Mouse (Mus musculus) spleen, postnatal 36 days (tissue): ENCODE data around the gene Anxa5.
A peak's percentile ranks its signal among the peaks of the same experiment; 100 is the strongest.

Source experiments
- DNase-seq, 2 experiments: peaks; one replicate each; pipeline ENCODE4 v3.0.0; 2022; ENCODE audit warnings: low spot score in 2 of 2, mixed read lengths in 1 of 2

The Anxa5 gene

DNA sequence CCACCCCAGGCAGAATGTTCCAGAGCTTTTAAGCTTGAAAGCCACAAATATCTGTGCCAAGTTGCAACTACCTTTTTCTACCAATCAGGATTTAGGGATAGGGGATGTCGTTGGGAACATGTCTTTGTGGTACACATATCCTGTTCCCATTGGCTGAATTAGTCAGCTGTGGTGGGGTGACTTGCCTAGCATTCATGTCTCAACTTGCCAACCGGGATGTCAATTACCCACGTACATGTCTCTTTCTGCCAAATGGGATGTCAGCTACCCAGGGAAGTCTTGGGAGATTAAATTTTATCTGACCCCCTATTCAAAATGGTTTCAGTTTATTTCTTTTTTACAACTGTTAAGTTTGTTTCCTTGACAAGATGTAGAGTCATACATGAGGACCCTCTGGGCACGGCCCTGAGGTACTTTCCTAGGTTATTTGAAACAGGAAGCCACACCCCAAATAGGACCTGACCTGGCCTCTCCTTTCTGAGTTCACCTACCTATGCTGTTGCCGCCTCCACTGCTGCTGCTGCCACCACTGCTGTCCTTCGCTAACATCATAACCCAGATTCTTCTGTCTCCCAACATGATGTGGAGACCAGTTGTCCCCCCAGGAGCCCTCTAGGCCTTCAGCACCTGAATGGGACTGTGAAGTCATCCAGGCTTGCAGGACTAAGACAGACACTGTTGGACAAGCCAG, 13.3 kb upstream of the Anxa5 start:
- no peak for DNase-seq

DNA sequence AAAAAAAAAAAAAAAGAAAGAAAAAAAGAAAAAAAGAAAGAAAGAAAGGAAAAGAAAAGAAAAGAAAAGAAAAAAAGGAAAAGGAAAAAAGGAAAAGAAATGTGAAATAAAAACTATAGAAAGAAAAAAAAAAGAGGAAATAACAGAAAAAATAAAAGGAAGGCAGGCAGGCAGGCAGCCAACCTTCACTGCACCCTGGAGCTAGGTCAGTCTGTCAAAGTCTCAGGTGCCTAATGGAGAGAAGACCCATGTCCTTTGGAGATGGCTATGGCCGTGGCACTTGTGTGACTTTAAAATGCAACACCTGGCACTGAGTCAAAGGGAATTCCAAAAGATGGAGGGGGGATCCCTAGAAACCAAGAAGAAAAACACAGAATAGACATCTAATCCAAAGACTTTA, 12.7 kb upstream of the Anxa5 start:
- no peak for DNase-seq

DNA sequence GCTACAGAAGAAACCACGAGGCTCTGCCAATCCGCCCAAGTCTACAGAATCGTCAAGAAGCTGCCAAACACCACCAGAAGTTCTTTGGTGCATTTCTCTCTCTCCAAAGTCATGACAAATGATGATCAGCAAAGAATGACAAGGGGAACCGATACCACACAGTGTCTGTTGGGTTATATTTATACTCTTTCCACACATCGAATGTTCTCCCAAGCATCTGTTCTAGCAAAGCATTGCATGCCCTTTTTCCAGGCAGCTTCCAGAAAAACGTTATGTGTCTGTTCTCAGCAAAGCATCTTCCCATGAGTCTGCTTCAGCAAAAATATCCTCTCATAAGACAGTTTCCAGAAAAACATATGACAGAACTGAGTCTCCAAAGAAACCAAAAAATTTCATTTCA, 11.2 kb upstream of the Anxa5 start:
- no peak for DNase-seq

DNA sequence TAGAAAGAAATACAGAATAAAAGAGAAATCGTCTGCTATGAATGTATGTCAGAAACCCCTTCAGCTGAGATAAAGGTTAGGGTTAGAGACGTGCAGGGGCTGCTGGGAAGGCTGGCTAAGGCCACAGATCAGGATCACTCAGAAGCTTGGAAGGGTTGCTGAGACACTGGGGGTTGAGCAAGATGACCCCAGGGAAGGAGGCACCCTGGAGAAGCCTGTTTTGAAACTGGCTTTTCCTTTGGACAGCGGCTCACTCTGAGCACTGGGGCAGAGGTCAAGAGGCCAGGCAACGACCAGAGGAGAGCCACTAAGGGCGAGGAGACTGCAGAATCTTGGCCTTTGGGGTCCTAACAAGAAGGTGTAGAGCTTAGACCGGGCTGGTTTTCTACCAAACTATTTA, 10.5 kb upstream of the Anxa5 start:
- no peak for DNase-seq

DNA sequence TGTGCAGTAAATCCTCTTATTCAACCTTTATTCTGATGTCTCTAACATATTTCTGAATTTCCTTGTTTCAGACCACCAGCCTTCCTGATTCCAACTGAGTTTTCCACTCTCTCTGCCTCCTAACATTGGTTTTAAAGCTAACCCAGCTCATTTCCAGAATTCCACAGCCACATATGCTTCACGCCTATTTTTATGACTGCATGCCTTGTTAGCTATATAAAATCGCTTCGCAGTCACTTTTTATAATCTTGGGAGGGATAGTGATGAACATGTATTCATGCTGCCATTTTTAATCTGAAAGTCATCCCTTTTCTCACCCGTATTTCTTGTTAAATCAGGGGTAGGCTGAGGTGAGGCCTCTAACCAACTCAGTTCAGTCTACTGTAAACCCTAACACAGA, 8.6 kb upstream of the Anxa5 start:
- DNase-seq = no peak

DNA sequence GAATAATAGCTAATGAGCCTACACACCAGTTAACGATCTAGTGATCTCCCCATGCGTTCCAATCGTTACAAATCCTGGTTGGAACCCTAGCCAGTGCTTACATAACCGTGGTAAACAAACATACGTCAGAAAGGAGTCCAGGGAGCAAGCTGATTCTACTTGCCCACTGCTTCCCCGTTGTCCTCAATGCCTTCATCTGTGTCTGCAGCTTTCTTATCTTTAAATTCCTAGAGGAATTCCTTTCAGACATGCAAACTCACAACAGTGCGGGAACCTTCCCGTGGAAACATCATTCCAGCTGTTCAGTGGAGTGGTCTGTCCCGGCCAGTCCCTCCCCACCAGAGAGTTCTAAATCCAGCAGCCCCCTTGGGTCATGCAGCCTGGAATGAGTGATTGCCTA, 7.2 kb upstream of the Anxa5 start:
- no peak for DNase-seq

DNA sequence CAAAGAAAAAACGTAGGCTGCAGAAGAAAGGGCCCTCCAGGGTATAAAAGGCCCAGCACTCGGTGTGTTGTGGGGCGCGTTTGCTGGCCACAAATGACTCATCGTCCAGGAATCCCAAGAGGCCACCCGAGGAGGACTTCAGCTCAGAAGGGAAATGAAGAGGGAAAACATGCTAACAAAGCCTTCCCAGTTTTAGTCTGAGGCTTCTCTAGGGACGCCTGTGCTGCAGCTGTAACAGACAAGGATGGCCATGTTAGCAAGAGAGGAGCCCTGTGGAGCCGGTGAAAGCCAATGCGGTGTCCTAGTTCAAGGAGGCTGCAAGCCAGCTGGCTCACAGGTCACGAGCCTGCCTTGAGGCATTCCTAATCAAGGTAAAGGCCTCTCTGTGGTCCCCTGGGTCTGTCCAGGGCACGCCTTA, 6.1 kb upstream of the Anxa5 start:
- DNase-seq = no peak

DNA sequence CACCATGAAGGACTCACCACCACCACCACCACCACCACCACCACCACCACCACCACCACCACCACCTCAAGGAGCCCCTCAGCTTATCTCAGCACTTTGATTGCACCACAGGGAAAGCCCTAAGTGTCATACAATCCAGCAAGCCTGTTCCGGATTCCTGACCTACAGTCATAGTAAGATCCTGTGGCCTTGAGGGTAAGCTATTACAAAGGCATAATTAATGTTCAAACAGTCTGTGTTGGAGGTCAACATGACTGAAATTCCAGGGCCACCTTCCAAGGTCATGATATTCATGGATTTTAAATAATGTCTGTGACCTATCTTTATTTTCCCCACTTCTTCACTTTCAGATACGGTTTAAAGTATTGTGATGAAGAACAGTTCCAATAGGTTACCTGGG, 4.8 kb upstream of the Anxa5 start:
- DNase-seq = no peak

DNA sequence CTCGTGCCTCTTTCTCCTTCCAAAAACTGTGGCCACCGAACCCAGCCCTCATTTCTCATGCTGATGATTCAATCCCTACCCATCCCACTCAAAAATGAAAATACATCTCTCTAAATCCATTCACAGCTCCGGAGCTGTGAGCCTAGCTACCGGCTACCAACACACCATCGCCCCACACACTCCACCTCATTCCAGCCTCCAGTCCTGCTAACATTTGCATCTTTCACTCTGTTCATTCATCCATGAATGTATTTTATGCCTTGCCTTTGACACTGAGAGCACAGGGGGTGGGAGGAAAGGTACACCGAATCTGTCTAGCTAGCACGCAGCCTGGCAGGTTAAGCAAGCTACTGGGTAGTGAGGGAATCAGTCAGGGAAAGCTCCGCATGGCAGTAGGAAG, 3.1 kb upstream of the Anxa5 start:
- DNase-seq = no peak

DNA sequence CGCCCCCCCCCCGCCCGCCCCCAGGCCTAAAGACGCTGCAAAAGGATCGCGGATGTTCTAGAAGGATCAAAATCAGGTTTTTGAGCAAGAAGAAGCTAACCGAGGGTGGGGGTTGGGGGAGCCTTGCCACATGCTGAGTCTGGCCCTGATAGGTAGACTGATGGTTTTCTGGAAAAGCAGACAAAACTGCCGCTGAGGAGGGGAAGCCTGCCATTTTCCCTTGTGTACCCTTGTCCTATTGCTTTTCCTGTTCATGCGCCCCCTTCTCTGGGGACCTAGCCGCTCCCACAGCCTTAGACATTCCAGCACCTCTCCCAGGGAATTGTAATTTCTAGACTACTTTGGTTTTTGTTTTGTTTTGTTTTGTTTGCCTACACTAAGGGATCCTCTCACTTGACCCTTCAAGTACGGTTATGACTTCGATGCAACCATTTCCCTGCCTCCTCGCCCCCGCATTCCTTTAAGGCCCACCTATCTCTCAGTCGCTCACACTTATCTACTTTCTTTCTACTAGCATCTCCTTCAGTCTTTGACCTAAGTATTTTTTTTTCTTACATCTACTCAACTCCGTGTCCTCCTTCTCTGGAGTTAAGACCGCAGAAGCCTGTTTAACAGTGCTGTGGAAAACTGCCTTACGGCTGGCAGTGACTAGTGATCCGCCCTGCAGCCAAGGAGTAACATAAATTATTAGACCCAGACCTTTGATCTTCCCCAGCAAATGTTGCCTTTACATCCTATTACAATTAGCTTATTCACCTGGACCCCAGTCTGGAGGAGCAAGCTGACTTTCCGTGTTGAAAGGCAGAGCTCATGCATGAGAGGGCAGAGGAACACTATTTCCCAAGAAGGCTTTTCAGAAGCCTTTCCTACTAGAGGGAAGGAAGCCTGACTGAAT, 814 bp upstream of the Anxa5 start:
- peak in 1 of 2 experiments; percentile 1 for DNase-seq

DNA sequence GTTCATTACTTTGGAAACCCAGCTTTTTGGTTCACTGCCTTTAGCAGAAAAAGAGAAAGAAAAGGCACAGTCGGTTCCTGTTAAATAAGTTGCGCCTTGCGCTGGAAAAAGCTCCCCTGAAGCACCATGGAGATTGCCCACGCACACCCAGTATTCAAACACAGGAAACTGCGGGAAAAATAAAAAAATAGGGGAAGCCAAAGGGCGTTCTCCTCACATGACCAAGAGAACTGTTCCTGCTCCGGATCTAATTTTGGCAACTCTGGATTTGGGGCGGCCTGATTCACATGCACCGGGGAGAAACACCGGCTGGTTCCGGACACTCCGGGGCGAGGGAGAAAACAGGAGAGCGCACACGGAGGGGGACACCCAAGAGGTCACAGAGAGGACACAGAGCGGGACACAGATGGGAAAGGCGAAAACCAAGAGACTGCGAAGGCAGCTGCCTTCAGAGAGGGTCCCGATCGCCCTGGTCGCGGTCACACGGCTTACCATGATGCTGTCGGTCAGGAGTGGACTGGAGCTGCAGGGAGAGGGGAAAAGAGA, 683 bp downstream of the Anxa5 start:
- DNase-seq = peak; percentile 3 to 17

DNA sequence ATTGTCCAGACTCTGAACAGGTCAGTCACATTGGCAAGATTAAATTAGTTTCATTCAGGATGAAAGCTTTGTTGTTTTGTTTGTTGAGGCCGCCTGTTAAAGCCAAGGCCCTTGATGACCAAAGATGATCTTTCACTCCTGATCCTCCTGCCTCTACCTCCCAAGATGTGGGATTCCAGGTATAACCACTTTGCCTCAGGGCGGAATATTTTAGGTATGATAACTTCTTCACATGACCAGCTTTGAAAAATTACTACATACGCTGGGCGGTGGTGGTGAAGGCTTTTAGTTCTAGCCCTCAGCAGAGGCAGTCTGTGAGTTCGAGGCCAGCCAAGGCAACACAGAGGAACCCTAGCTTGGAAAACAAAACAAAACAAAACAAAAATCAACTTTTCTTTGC, 1.3 kb downstream of the Anxa5 start:
- no peak for DNase-seq

DNA sequence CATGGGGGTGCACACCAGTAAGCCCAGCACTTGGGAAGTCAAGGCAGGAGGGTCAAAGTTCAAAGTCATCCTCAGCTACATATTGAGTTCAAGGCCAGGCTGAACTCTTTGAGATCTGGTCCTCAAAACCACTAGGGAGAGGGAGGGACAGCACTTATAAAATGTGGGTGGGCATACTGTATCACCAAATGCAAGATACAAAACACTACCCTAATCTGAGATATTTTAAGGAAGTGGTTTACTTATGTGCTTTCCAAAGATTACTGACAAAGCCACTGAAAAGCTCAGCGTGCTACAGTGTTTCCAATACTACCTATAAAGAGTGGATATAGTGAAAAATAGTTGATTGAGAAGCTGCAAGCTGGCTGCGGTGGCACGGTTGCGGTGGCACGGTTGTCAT, 2.5 kb downstream of the Anxa5 start:
- no peak for DNase-seq

DNA sequence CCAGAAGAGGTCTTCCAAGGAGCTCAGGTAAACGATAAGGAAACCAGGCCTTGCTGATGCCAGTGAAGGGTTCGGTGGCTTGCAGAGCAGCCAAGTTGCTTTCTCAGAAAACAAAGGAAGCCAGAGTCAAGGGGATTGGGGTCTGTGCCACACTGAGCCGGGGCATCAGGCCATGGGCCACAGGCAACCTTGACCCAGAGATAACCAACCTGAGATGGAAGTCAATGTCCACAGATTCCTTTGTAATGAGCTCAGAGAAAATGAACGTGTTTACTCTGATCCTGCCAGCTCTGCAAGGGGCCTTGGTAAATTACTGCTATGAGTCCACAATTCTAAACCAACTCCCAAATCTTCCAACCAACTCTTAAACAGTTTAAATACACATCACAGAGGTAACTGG, 3.8 kb downstream of the Anxa5 start:
- no peak for DNase-seq

DNA sequence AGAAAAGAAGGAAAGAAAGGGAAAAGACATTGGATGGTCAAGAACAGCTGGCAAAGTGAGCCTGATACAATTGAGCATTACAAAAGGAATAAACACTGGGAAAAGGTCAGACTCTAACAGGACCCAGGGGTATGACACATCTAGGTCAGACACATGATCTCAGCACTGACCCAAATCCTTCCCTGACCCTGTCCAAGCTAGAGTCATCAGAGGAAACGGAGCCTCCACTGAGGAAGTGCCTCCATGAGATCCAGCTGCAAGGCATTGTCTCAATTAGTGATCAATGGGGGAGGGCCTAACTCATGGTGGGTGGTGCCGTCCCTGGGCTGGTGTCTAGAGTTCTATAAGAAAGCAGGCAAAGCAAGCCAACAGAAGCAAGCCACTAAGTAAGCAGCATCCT, 6.8 kb downstream of the Anxa5 start:
- no peak for DNase-seq

DNA sequence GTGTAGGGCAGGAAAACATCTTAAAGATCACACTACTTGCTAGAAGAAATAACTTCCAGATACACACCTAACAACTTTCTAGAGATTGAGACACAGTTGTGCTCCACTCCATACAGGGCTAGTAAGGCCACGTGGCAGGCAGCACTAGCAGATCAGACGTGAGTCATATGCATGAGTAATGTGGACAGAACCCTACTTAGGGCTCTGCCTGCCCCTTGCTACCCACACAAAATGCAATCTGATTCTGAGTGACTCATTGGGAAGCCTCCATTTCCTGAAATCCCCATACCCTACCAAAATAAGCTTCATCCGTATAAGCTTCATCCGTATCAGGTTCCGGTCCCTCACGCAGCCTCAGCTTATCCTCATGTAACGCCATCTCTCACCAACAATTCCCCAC, 8.1 kb downstream of the Anxa5 start:
- no peak for DNase-seq

DNA sequence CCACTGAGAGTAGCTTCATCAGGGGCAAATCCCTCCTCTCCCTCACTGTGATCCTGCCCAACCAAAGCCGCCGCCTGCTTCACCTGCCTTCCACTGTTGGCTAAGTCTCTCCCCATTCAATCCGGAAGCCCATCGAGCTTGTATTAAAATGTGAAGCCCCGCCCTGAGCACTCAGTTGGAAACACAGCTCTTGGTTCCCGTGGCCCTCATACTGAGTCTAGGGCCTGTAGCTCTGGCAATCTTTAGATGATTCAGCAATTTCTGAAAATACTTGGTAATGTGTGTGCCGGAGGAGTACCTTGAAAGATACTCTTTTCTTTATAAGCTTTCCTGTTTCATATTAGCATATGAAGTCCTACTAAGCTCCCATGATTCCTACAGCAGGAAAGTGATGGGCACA, 10.2 kb downstream of the Anxa5 start:
- no peak for DNase-seq

DNA sequence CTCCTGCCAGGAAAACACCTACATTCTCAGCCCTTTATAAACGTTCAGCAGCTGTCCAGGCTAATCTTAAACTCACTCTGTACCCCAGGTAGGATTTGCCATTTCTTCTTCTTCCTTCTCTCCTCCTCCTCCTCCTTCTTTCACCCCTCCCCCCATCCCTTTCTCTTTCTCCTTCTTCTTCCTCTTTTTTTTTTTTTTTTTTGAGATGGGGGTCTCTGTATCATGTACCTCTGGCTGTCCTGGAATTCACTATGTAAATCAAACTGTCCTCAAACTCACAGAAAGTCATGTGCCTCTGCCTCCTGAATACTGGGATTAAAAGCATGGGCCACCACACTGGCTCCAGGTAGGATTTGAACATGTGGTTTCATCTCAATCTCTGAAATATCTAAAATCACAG, 13.3 kb downstream of the Anxa5 start:
- no peak for DNase-seq

DNA sequence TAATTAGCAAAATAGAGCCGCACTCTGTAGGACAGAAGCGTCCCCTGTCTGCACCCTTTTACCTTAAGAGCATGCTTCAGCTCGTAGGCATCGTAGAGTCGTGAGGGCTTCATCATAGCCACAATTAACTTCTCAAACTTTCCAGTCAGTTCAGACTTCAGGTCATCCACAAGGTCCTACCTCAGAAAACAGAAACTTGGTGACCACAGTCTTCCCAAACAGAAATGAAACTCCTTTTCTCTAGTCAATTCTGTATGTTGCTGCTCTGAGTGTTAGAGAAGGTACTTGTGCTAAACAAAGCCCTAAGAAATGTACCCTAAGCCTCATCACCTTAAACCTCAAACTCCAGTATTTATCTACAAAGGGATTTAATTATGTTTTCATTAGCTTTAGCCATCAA, 13.9 kb downstream of the Anxa5 start:
- DNase-seq = no peak

DNA sequence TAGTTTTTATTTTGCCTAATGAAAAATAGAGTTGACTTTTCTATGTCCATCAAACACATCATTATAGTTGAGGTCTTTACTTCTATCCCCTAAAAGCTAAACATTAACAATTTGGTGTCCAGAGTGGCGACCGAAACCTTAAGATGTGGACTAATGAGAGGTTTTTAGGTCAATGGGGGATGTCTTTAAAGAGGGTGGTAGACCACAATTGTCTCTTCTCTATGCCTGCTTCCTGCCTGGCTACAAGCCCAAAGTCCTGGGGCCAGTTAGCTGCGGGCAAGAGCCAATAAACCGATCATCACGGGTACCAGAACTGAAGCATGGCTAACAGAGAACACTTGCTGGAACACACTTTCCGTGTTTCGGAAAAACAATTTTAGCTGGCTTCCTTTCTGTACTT, 15.0 kb downstream of the Anxa5 start:
- DNase-seq = no peak

DNA sequence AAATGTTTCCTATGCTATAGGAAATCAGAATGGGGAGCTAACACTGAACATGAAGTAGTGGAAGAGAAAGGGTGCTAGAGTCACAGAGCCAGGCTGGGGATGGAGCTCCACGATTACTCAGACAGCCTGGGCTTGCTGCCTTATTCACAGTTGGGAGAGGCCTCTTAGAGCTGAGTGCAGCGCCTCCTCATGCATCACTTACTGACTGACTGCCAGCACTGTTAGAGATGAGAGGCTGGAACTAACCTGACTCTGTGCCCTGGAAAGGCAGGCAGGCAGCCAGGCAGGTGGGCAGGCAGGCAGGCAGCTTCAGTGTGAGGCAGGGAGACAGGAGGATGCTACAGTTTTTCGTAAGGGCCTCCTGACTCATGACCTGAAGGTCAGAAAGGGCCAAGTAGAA, 20.1 kb downstream of the Anxa5 start:
- DNase-seq = no peak

DNA sequence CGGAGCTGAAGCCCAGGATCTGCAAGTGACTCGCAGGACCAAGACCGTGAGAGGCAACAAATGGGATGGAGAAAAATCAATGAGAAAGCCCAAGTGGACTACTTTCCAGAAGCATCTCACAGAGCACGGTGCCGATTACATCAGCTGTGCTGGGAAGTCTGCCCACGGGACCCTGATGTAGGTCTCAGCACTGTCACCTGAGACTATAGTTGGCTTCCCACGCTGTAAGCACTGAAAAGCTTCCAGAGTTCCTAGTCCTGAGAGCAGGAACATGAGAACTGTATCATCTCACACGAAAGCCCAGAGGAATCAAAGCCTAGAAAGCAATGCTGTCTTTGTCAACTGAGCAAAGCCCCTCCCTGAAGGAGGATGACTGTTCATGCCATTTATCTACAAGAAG, 20.6 kb downstream of the Anxa5 start:
- DNase-seq = no peak

DNA sequence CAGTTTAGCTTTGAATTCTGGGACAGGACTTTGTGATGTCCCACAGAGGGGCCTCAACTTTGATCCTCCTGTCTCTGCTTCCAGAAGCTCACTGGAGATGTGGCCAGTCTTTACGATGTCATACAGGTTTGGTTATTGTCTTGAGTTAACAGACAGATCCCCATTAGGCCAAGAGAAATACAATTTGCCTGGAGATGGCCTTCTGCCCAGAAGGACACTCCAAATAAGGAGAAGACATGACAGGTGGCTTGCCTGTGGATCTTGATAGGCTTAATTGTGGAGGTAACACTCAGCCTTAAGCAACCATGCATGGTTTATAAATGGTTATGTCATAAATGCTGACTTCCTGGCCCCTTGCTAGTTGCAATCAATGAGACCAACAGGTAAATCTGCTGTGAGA, 23.2 kb downstream of the Anxa5 start:
- no peak for DNase-seq
